Mouse (Mus musculus) testis, adult 2 months (tissue): Measurements from ENCODE around the gene Carmil1.

Source experiments
- CTCF ChIP-seq: fragments of 200-500 bp; IDR thresholded peaks from 2 replicates; pipeline ENCODE4 v1.5.1; 2012; ENCODE audit warnings: low read depth, mild to moderate bottlenecking, inconsistent platforms, low read length, moderate library complexity; ENCODE audit not compliant: control insufficient read depth, insufficient read depth, insufficient replicate concordance
- POLR2A ChIP-seq: fragments of 200-500 bp; IDR thresholded peaks from 2 replicates; pipeline ENCODE4 v1.6.1; 2012; ENCODE audit warnings: low read depth, mild to moderate bottlenecking, inconsistent platforms, low read length, moderate library complexity; ENCODE audit not compliant: control insufficient read depth

GRCm38 (mm10) chr13:24231146-24231545 is 49.4 kb downstream of the Carmil1 start:
- TF ChIP-seq CTCF (no peak), POLR2A (no peak)
